ENCODE assay signal across 8 mouse cellular contexts in genomic region chr9:36796781-36797555, GRCm38 (mm10). TPM values are rescaled to one million over a fixed set of nuclear protein-coding genes. Genes with fewer than 3 reads are reported as not detected.
DNase-seq lines count a peak whose midpoint lies in the region; ATAC-seq and TF ChIP-seq lines count a peak whose summit lies in the region.

Ei24 (minus strand) TSS chr9:36797393.

- peak within 1 kb of the TSS; percentile 97 for H3K4me3 ChIP-seq in E14TG2a.4 (replicated peaks; ENCODE audit: low read length)
- H3K4me3 ChIP-seq in forebrain, embryonic 13.5 days, result peak within 1 kb of the TSS; percentile 95
- H3K4me3 ChIP-seq in heart, postnatal 0 days (ENCODE audit: low read depth, low read length), result peak within 1 kb of the TSS; percentile 98
- H3K4me3 ChIP-seq in liver, embryonic 15.5 days (replicated peaks), result peak within 1 kb of the TSS; percentile 89
- peak within 1 kb of the TSS; percentile 87 for H3K4me3 ChIP-seq in neural tube, embryonic 11.5 days (ENCODE audit: low read depth, low read length)
- H3K4me3 ChIP-seq in stomach, embryonic 16.5 days (replicated peaks; ENCODE audit: low read length), result peak within 1 kb of the TSS; percentile 98

- H3K27me3 ChIP-seq in E14TG2a.4 (ENCODE audit: insufficient read depth, low read length), result no peaks in the 10 kb centered on the region
- H3K27me3 ChIP-seq in forebrain, embryonic 13.5 days, result no peaks in the 10 kb centered on the region
- no peaks in the 10 kb centered on the region for H3K27me3 ChIP-seq in heart, postnatal 0 days (ENCODE audit: control insufficient read depth, insufficient read depth, low read length)
- H3K27me3 ChIP-seq in liver, embryonic 15.5 days, result no peaks in the 10 kb centered on the region; the same call in 1 of the 2 replicates
- no peaks in the 10 kb centered on the region for H3K27me3 ChIP-seq in neural tube, embryonic 11.5 days (ENCODE audit: control insufficient read depth, insufficient read depth, low read length)
- no peaks in the 10 kb centered on the region for H3K27me3 ChIP-seq in stomach, embryonic 16.5 days (ENCODE audit: control insufficient read depth, insufficient read depth, low read length)

- peak; percentile 95 for ATAC-seq in cerebellum, adult (ENCODE audit: insufficient number of reproducible peaks, low FRiP score, low TSS enrichment)
- ATAC-seq in forebrain, embryonic 13.5 days, result peak; percentile 98
- peak; percentile 99 for ATAC-seq in heart, postnatal 0 days (ENCODE audit: insufficient read depth, low read depth)
- peak; percentile 99 for ATAC-seq in liver, embryonic 15.5 days (ENCODE audit: insufficient read depth)
- peak; percentile 99 for ATAC-seq in neural tube, embryonic 11.5 days (ENCODE audit: insufficient read depth, low FRiP score, low TSS enrichment)
- ATAC-seq in stomach, embryonic 16.5 days (ENCODE audit: insufficient read depth, low FRiP score), result peak; percentile 99

- H3K4me1 ChIP-seq in E14TG2a.4 (replicated peaks; ENCODE audit: low read depth, low read length), result peaks cover 85% of the 10 kb centered on the region
- H3K4me1 ChIP-seq in forebrain, embryonic 13.5 days, result peaks cover 24% of the 10 kb centered on the region
- H3K4me1 ChIP-seq in heart, postnatal 0 days (ENCODE audit: control insufficient read depth, insufficient read depth), result peaks cover 15% of the 10 kb centered on the region; the same call in 1 of the 2 replicates
- H3K4me1 ChIP-seq in liver, embryonic 15.5 days (replicated peaks), result peaks cover 25% of the 10 kb centered on the region
- peaks cover 8% of the 10 kb centered on the region for H3K4me1 ChIP-seq in neural tube, embryonic 11.5 days (ENCODE audit: control insufficient read depth, insufficient read depth, low read length)
- peaks cover 13% of the 10 kb centered on the region for H3K4me1 ChIP-seq in stomach, embryonic 16.5 days (ENCODE audit: control insufficient read depth, insufficient read depth, low read length)

- H3K27ac ChIP-seq in forebrain, embryonic 13.5 days, result peak within 1 kb of the TSS; percentile 73
- peak within 1 kb of the TSS; percentile 79 for H3K27ac ChIP-seq in heart, postnatal 0 days (ENCODE audit: low read depth)
- H3K27ac ChIP-seq in liver, embryonic 15.5 days (replicated peaks), result peak within 1 kb of the TSS; percentile 57; the same call in 1 of the 2 replicates
- H3K27ac ChIP-seq in neural tube, embryonic 11.5 days (ENCODE audit: low read depth, low read length), result 0 out of 2 replicates have a peak within 1 kb of the TSS, but pooled peaks have one; percentile 58
- peak within 1 kb of the TSS; percentile 69 for H3K27ac ChIP-seq in stomach, embryonic 16.5 days (ENCODE audit: low read length)

- peak; percentile 79 for DNase-seq in heart, postnatal 0 days (ENCODE audit: low spot score)
- DNase-seq in kidney, postnatal 4 days, result peak; percentile 98 to 99
- DNase-seq in neural tube, embryonic 11.5 days (ENCODE audit: low spot score), result peak; percentile 92

- no peak for TF ChIP-seq CTCF in E14TG2a.4 (conservative IDR thresholded peaks at IDR 0.05; ENCODE audit: low read length)
- TF ChIP-seq CTCF in heart, postnatal 0 days (IDR thresholded peaks at IDR 0.05; ENCODE audit: low read depth), result no peak

- peak within 1 kb of the TSS; percentile 91 for H3K4me2 ChIP-seq in forebrain, embryonic 13.5 days
- H3K4me2 ChIP-seq in heart, postnatal 0 days (ENCODE audit: low read depth, low read length), result peak within 1 kb of the TSS; percentile 98
- H3K4me2 ChIP-seq in liver, embryonic 15.5 days, result peak within 1 kb of the TSS; percentile 95
- H3K4me2 ChIP-seq in neural tube, embryonic 11.5 days (ENCODE audit: low read depth), result peak within 1 kb of the TSS; percentile 91
- H3K4me2 ChIP-seq in stomach, embryonic 16.5 days (ENCODE audit: low read depth, low read length), result peak within 1 kb of the TSS; percentile 89

- H3K36me3 ChIP-seq in E14TG2a.4 (ENCODE audit: insufficient read depth, low read length), result peaks cover 19% of the 10 kb centered on the region
- H3K36me3 ChIP-seq in forebrain, embryonic 13.5 days (ENCODE audit: poor library complexity, severe bottlenecking), result peaks cover 8% of the 10 kb centered on the region; the same call in 1 of the 2 replicates
- H3K36me3 ChIP-seq in heart, postnatal 0 days (replicated peaks; ENCODE audit: control insufficient read depth, insufficient read depth, low read length), result peaks cover 6% of the 10 kb centered on the region; the same call in 1 of the 2 replicates
- H3K36me3 ChIP-seq in liver, embryonic 15.5 days (replicated peaks), result 0 out of 2 replicates have a peak, but pooled peaks cover 9% of the 10 kb centered on the region
- no peaks in the 10 kb centered on the region; the same call in 1 of the 2 replicates for H3K36me3 ChIP-seq in neural tube, embryonic 11.5 days (ENCODE audit: control insufficient read depth, insufficient read depth, low read length)
- H3K36me3 ChIP-seq in stomach, embryonic 16.5 days (ENCODE audit: control insufficient read depth, insufficient read depth, low read length), result no peaks in the 10 kb centered on the region

- H3K9ac ChIP-seq in forebrain, embryonic 13.5 days, result peak within 1 kb of the TSS; percentile 98
- H3K9ac ChIP-seq in heart, postnatal 0 days (replicated peaks; ENCODE audit: low read depth, low read length), result peak within 1 kb of the TSS; percentile 98
- peak within 1 kb of the TSS; percentile 91 for H3K9ac ChIP-seq in liver, embryonic 15.5 days
- H3K9ac ChIP-seq in neural tube, embryonic 11.5 days (ENCODE audit: low read length), result peak within 1 kb of the TSS; percentile 95
- peak within 1 kb of the TSS; percentile 93 for H3K9ac ChIP-seq in stomach, embryonic 16.5 days (ENCODE audit: low read length)

- no peak for TF ChIP-seq EP300 in heart, postnatal 0 days (IDR thresholded peaks at IDR 0.05; ENCODE audit: low read depth)

- no peaks in the 10 kb centered on the region for H3K9me3 ChIP-seq in E14TG2a.4 (ENCODE audit: low read length)
- H3K9me3 ChIP-seq in forebrain, embryonic 13.5 days (replicated peaks), result no peaks in the 10 kb centered on the region
- no peaks in the 10 kb centered on the region for H3K9me3 ChIP-seq in heart, postnatal 0 days (replicated peaks; ENCODE audit: control insufficient read depth, low read length)
- H3K9me3 ChIP-seq in liver, embryonic 15.5 days (replicated peaks), result no peaks in the 10 kb centered on the region
- no peaks in the 10 kb centered on the region for H3K9me3 ChIP-seq in neural tube, embryonic 11.5 days (ENCODE audit: control insufficient read depth, low read length)
- H3K9me3 ChIP-seq in stomach, embryonic 16.5 days (replicated peaks; ENCODE audit: control insufficient read depth, low read length), result no peaks in the 10 kb centered on the region

- under 1% methylated on average over 62 of the region's 66 CpGs for WGBS in forebrain, embryonic 13.5 days
- under 1% methylated on average over 57 of the region's 66 CpGs for WGBS in heart, postnatal 0 days
- under 1% methylated on average over 66 of the region's 66 CpGs for whole genome bisulfite sequencing in liver, embryonic 15.5 days (ENCODE audit: insufficient replicate concordance)
- WGBS in neural tube, embryonic 11.5 days, result 0% methylated on average over 65 of the region's 66 CpGs
- WGBS in stomach, embryonic 16.5 days, result under 1% methylated on average over 66 of the region's 66 CpGs

RNA-seq across cellular contexts. Expression of gene Ei24, which starts in this region (rescaled TPM):
- polyA plus RNA-seq in forebrain, embryonic 13.5 days (2015; fragmentation: Nextera tagmentation; extraction: Ambion mirVana), result 105 and 112 TPM in 2 replicates
- total RNA-seq in heart, postnatal 0 days (2014; rRNA removed; ENCODE audit: low replicate concordance), result 70.6 and 87.3 TPM in 2 replicates
- 70.7 and 71.7 TPM in 2 replicates for polyA plus RNA-seq in heart, postnatal 0 days (2015; fragmentation: Nextera tagmentation; extraction: Ambion mirVana)
- 25.2 and 27.1 TPM in 2 replicates for polyA plus RNA-seq in liver, embryonic 15.5 days (2015; fragmentation: Nextera tagmentation; extraction: Ambion mirVana)
- polyA plus RNA-seq in neural tube, embryonic 11.5 days (2014; fragmentation: Nextera tagmentation; extraction: Ambion mirVana), result 64.2 and 68.5 TPM in 2 replicates
- 89.4 and 98.4 TPM in 2 replicates for polyA plus RNA-seq in stomach, embryonic 16.5 days (2015; fragmentation: Nextera tagmentation; extraction: Ambion mirVana)

Comparison
In these comparisons a context has a peak if more than half of its experiments do, and no peak if none do; other contexts are left out.
1. Peak in every context shown above with its lines: DNase-seq, ATAC-seq, H3K4me3 ChIP-seq and H3K27ac ChIP-seq.